Mouse (Mus musculus) thymus, postnatal 36 days (tissue): ENCODE measurements around the gene Ybey.

Experiments used
- DNase-seq, 2 experiments: peaks; one replicate each; pipeline ENCODE4 v3.0.0; 2022; ENCODE audit warnings: mixed read lengths in 2 of 2

Ybey gene

DNA sequence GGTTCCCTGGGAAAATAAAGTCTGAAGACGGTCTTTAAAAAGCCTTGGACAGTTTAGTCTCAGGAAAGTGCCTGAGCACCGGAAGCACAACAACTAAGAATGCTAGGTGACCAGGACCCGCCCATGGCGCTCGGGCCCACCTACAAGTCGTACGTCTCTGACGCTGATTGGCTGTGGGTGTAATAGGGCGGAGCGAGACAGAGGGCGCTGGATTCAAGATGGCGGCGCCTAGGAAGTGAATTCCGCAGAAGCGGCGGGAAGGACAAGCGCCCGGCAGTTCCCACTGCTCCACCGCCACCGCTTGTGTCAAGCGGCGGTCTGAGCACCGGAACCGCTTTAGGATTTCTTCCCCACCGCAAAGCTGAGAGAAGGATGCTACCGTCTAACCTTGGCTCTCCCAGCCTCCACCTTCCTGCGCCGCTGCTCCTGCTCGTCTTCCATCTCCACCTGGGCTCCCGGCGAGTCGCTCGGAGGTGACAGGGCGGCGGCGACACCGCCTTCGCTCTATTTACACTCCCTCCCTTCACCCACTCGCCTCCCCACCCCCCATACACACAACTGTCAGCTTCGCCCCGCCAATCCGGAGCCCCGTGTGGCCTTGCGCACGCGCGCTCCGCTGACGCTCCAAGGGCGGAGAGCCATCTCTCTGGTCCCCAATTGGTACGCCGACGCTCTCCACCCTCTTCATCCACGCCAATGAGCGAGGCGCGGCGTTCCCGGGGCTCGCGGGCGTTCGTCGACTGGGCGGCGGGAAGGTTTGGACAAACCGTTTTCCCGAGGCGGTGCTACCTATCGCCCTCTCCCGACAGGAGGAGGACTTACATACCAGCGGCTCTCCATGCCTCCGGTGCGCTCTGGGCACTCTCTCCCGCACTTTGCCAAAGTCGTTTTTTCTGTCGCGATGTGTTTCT lies 26.5 kb downstream of the Ybey start, which contains the start of gene Pcnt:
Gene Pcnt (minus strand): TSS at position 609 of the 911 bp plus-strand sequence.
- peak; percentile 97 for DNase-seq

DNA sequence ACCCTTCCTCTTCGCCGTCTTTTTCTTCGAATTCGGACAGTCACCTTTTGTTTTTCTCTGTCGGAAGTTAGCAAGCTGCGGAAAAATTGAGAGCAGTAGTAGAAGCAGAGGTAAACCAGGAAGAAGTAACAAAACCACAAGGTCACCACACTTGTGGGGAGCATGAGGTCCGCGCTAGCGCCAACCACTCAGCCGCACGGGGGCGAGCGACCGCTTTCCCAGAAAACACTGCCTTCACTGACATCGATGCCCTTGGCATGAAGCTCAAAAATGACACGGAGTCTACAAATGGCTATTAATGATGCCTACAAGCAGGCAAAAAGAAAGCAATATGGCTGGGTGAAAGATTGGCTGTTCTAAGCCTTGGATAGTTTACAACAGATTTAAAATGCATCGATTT lies 28.6 kb downstream of the Ybey start, which contains the start of gene AC141477.1:
Gene AC141477.1 (minus strand): TSS at position 164 of the 400 bp plus-strand sequence.
- DNase-seq = no peak

DNA sequence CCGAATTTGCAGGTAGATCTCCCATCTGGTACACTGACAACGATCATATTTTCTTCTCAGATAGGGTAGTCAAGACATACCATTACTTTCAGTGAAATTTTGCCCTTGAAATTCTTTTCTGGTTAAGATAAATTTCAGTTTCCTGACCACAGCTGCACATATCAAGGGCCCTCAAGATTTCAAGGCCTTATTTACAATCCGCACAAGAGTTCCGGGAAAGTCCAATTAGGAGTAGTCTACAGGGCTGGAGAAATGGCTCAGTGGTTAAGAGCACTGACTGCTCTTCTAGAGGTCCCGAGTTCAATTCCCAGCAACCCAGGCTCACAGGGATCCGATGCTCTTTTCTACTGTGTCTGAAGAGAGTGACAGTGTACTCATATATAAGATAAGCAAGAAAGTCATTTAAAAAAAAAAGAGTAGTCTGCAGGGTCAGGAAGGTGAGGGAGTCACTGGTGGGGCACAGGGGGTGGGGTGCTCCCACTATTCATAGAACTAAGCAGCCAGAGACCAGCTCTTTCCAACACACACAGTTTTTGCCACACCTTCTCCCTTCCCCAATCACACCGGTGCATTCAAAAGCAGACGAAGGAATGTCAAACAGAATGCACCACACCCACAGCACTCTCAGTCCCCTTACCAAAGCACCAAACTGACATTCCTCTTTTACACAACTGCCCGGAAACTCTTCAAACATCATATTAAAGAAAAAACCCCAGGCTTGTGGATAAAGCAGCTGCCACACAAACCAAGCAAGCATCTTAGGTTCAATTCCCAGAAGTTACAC lies 29.6 kb downstream of the Ybey start:
- DNase-seq = no peak

DNA sequence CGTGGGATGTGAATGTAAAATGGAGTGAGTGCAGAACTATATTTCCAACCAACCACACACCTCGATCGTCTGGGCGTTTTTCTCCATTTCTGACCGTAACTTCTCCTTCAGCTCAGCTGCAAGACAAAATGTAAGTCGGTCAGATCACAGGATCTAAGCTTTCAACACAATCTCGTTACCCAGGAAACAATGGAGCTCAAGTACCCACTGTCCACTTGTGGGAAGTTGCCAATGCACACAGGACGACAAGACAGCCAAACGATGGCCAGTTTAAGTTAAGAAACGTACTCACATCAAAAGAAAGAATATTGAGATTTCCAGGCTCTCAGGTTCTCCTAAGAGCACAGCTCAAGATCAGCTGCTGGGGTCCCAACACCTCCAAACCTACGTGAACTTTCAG lies 35.0 kb downstream of the Ybey start:
- no peak for DNase-seq

GRCm38 (mm10) chr10:76425674-76426073 lies 43.2 kb downstream of the Ybey start:
- DNase-seq = no peak

DNA sequence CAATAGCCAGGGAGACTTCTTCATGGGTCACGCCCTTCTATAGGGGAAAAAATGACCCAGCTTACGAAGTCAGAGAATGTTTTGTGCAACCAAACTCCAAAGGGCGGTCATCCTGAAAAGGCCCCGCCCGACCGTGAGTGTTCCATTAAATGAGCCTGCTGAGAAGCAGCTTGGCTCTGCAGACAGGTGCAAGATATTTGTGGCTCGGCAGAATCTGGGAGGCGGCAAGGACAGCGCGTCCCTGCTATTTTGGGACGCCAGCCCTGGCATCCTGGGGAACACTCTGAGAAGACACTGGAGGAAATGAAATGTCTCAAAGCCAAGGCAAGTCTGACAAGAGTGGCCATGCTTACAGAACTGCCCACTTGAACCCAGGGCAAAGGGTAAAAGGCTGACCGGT lies 52.1 kb downstream of the Ybey start:
- no peak for DNase-seq
